Mouse (Mus musculus) mature B cell (primary cell): ENCODE results near the gene Gnai2.

Source experiments
- in situ Hi-C: fragments of 300-500 bp; cut with MboI; formaldehyde crosslinking; loops from 2 replicates; pipeline ENCODE4 v1.14.3; 2019

Gene Gnai2

DNA sequence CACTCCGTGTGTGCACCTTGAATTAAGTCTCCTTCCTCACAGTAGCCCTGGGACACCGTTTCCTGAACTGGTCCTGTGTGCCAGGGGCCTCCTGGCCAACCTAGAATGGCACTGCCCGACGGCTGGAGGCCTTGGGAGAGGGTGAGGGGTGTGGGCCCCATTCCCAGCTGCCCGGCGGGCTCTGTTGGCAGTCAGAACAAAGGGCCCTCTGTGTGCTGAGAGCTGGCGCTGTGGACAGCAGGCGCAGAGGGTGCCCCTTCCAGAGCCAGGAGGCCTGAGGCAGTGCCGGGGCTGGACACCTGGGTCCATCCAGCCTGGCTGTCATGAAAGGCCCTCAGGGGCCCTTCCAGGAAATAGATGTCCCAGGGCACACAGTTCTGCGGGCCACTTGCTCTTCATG is 24.4 kb upstream of the Gnai2 start:
- in situ Hi-C loops, result no loop called here

- in situ Hi-C loops, result no loop called here
Observed at GRCm38 (mm10) chr9:107658096-107658495, 22.9 kb upstream of the Gnai2 start.

- in situ Hi-C loops, result no loop called here
Observed at GRCm38 (mm10) chr9:107657144-107657543, 22.0 kb upstream of the Gnai2 start.

DNA sequence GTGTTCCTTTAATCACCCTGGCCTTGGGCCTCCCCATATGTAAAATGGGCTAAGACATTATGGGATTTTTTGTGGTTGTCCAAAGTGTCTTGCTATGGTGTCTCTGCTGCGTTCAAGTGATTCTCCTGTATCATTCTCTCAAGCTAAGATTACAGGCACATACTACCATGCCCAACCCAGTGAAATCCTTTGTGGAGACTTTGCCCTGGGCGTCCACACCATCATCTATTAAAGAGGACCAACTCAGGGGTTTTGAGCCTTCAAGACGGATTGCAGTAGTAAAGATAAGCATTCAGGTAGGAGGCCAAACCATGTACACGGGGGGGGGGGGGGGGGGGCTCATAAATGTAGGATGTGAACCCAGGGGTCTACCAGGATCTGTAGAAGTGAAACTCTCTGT is 19.4 kb upstream of the Gnai2 start:
- in situ Hi-C loops, result no loop called here

DNA sequence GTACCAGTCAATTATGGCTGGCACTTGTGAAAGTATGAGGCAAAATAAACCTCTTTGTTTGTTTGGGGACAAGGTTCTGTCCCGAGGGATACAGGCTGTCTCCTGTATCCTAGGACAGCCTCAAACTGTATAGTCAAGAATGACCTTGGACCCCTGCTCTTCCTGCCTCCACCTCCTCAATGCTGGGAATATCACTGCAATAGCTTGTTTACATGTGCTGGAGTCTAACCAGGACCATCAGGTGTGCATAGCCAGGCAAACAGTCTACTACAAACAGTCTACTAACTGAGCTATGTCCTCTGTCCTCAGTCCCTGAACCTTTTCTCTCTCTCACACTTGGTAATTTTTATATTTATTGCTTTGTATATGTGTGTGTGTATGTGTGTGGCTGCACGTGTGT is 18.3 kb upstream of the Gnai2 start:
- in situ Hi-C loops, result no loop called here

DNA sequence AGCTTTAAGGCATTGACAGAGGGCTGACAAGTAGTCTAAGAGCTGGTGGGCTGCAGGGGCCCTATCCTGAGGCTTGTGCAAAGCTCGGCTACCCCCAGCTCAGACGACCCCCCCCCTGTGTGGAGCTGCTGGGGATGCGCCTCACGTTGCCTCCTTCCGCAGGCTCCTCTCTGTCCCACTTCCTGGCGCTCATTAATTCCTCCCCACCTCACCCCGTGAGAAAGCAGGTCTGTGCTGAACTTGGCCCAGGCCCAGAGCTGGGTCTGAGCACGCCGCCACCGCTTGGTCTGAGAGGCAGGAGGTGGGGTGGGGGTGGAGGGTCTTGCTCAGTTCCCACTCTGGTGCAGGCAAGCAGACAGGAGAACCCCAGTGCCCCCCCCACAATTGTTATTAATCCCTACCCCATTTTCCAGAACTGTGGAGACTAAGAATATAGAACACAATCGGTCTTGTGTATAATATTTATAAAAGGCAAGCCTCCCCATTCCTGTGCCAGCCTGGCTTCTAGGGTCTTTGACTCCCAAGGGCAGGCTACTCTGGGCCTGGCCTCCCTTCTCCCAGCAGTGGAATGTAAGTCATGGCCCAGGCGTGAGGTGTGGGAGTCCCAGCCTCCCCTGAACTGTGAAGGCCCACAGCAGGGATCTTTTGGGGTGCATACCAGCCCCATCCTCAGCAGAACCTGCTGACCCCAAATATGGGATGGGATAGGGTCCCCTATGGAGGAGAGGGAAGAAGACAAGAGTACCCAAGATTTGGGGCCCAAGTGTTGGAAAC is 15.7 kb upstream of the Gnai2 start:
- in situ Hi-C loops, result no loop called here

- in situ Hi-C loops, result no loop called here
Observed at GRCm38 (mm10) chr9:107650225-107650624, 15.1 kb upstream of the Gnai2 start.

- in situ Hi-C loops, result no loop called here
Observed at GRCm38 (mm10) chr9:107648767-107649166, 13.6 kb upstream of the Gnai2 start.

- in situ Hi-C loops, result no loop called here
Observed at GRCm38 (mm10) chr9:107646975-107647374, 11.8 kb upstream of the Gnai2 start.

DNA sequence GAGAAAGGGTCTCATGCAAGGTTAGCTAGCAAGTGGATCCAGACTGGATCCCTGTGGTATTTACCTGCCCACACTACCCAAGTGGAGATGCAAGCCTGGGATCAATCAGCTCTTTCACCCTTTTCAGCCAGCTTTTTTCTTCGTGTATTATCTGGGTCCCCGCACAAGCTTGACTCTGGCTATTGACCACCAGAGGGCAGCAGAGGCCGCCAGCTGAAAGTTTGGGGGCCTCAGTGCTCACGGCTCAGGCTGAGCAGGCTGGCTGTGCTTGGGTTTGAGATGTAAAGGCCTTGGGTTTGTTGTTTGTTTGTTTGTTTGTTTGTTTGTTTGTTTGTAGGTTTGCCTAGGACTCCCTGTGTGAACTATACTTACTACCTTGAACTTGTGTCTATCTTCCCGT is 10.4 kb upstream of the Gnai2 start:
- in situ Hi-C loops, result no loop called here

DNA sequence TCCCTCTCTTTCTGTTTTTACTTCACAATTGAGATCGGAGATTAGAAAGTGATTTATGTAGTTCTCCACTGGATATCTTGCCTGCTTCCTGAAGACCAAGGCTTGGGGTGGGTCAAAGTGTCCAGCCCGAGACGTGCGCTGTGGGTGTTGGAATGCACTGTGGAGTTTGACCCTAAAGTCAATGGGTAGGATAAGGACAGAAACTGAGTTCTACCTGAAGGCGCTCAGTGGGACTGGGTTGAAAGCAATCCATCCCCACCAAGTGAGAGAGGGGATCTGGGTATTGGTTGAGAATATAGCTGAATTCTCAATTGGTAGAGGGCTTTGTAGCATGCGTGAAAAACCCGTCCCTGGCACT is 10.0 kb upstream of the Gnai2 start:
- in situ Hi-C loops, result no loop called here

- in situ Hi-C loops, result no loop called here
Observed at GRCm38 (mm10) chr9:107644495-107645152, 9.5 kb upstream of the Gnai2 start.

DNA sequence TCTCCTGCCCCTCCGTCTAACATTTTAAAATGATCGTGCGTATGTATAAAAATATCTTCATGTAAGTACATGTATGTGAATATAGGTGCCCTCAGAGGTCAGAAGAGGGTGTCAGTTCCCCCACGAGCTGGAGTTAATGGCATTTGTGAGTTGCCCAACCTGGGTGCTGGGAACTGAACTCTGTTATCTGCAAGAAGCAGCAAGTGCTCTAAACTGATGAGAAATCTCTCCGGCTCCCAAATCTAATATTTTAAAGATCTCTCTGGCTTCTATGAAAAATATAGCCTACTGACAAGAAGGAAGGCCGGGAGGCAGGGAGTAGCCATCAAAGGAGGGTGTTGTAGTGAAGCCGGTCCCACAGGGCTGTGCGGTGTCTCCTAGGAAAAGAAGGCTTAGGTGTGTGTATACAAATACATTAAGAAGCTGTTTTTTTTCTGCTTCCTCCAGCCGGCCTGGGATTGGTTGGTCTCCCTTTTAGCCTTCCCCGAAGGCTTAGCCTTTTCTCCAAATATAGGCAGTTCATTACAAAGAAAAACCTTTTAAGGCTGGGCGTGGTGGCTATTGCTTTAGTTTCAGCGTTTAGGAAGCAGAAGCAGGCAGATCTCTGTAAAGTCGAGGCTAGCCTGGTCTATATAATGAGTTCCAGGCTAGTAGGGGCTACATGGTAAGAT is 8.5 kb upstream of the Gnai2 start:
- in situ Hi-C loops, result no loop called here

DNA sequence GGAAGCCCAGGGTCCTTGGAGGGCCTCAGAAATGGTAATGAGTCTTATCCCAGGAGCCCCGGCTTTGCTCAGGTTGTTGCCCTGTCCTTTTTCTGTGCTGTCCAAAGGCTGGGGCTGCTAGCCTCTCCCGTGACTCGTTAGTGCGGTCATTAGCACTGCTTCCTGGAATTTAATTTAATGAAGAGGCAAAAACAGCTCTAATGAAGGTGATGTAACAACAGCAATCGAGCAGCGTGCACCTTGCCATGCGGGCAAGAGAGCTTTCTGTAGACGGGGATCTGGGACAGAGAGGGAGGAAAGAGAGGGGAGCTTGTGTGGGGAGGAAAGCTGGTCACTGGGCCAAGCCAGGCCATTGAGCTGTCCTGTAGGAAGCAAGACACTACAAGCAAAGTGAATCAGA is 6.5 kb upstream of the Gnai2 start:
- in situ Hi-C loops, result no loop called here

DNA sequence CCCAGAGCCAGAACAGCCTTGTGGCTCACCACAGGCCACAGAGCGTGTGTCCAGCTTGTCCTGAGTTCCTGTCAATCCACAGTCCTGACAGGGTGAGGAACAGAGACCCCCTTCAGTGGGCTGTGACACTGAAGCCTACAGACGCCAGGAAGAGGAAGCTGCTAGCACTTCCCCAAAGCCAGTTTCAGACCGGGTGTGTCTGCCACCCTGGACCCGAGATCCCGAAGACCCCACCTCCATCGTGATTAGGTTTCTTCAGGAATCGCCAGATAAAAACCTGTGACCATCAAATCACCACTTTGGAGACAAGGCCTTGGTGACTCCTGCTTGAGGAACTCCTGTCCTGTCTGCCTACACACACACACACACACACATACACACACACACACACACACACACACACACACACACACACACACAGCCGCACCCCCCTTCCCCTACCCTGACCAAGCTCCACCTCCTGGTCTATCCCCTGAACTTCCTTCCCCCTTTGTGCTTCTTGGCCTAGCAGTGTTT is 5.1 kb upstream of the Gnai2 start:
- in situ Hi-C loops, result no loop called here

GRCm38 (mm10) chr9:107637070-107637469 is 1.9 kb upstream of the Gnai2 start:
- in situ Hi-C loops, result no loop called here

DNA sequence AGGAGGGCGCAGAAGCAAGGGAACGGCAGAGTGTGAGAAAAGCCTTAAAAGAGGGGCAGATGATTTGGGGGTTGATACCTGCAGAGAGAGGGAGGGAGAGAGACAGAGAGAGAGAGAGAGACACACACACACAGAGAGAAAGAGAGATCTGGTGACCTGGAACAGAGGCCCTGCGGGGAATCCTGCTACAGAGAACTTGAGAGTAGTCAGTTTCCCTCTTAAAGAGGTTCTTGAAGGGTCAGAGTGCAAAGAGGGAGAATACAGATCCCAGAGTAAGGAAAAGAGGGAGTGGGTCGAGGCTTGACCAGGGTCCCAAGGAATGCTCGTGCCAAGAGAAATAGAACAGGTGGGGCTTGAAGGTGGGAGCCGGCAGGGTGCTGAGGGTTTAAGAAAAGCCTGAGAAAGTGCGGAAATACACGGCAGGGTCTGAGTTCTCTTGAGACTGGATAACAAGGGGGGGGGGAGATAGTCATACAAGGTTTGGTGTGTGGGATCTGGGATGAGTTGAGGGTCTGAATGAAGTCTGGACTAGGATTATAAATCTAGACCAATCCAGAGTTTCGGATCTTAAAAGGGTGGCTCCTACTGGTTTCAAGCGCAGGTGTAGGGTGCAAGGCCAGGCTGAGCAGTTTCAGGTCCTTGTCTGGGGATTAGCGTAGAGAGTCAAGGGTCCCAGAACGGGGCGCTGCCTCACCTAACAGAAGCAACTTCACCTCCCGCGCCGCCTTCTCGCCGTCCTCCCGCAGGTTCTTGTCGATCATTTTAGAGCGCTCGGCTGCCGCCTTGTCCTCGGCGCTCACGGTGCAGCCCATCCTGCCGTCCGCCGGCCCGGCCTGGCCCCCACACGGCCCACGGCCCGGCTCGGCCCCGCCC is 525 bp downstream of the Gnai2 start:
- in situ Hi-C loops, result no loop called here

- in situ Hi-C loops, result no loop called here
Observed at GRCm38 (mm10) chr9:107633661-107634405, 1.3 kb downstream of the Gnai2 start.

DNA sequence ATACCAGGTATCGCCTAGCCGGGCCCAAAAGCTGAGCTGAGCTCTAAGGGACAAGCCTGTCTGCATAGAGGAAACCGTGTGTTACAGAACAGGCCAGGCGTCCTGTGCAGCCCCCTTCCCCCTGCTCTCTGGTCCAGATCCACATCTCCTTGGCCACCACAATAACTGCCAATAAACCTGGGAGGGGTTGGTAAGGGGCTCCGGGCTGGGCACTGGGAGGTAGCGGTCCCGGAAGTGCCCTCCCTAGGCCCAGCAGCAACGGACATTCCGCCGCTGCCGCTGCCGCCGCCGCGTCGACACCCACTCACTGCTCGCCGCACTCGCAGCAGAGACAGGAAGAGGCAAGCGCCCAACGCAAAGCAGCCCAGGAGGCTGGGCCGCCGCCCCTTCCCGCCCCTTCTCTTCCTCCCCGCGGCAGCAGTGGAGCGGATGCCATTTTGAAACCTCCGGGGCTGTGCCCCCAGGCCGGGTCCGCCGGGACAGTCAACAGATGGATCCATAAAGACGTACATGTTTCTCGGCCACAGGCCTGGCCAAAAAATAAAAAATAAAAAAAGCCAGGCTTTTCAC is 2.0 kb downstream of the Gnai2 start:
- in situ Hi-C loops, result no loop called here

- in situ Hi-C loops, result no loop called here
Observed at GRCm38 (mm10) chr9:107632478-107632877, 2.7 kb downstream of the Gnai2 start.

DNA sequence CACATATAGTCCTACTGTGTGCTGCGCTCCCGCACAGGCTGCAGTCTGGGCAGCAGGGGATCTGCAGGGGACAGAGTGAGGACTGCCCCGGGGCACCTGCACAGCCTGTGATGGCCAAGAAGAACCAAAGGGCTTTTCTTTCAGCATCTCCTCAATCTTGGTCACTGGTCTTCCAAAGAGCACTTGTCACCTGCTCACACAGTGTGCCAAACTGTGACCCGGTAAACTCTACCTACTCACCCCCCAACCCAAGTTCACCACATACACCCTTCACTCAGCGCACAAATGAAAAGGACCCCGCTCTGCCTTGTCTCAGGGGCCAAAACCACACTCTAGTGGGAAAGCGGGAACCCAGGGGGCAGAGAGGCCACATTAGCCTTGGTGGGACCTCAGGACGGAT is 3.3 kb downstream of the Gnai2 start:
- in situ Hi-C loops, result no loop called here
